Mouse (Mus musculus) lung, adult 2 months (tissue): ENCODE measurements at regions not wholly inside any gene's neighbourhood (a gene's known extent, or its start where the extent isn't known, plus 50 kb on each side); places are given as distances from the start of the nearest gene placed in this dataset.
A peak's percentile ranks its signal among the peaks of the same experiment; 100 is the strongest.

ENCODE experiments used
- DNase-seq: peaks from one replicate; pipeline ENCODE4 v3.0.0; 2022
- H3K4me1 ChIP-seq: fragments of 200-500 bp; 2 replicates; pipeline ENCODE4 v1.6.1; 2011; ENCODE audit warnings: low read length; ENCODE audit not compliant: control insufficient read depth, insufficient read depth
- H3K4me3 ChIP-seq: fragments of 200-500 bp; replicated peaks from 2 replicates; pipeline ENCODE3; 2011; ENCODE audit warnings: low read depth, mild to moderate bottlenecking, control low read depth, low read length; ENCODE audit errors: extremely low read depth
- CTCF ChIP-seq: fragments of 200-500 bp; IDR thresholded peaks from 2 replicates; pipeline ENCODE4 v1.5.1; 2011; ENCODE audit warnings: mild to moderate bottlenecking, low read length, control low read depth; ENCODE audit not compliant: insufficient read depth
- POLR2A ChIP-seq: fragments of 200-500 bp; IDR thresholded peaks from 2 replicates; pipeline ENCODE4 v1.6.1; 2011; ENCODE audit warnings: low read depth, mild to moderate bottlenecking, control low read depth, low read length, borderline replicate concordance; ENCODE audit errors: extremely low read depth
- WGBS: fragments of 180-500 bp; shearing (Covaris S2); methylation state at CpG from one replicate; pipeline ENCODE4 v1.1.7; 2018; 5-methylcytosine and 5-hydroxymethylcytosine counted together

DNA sequence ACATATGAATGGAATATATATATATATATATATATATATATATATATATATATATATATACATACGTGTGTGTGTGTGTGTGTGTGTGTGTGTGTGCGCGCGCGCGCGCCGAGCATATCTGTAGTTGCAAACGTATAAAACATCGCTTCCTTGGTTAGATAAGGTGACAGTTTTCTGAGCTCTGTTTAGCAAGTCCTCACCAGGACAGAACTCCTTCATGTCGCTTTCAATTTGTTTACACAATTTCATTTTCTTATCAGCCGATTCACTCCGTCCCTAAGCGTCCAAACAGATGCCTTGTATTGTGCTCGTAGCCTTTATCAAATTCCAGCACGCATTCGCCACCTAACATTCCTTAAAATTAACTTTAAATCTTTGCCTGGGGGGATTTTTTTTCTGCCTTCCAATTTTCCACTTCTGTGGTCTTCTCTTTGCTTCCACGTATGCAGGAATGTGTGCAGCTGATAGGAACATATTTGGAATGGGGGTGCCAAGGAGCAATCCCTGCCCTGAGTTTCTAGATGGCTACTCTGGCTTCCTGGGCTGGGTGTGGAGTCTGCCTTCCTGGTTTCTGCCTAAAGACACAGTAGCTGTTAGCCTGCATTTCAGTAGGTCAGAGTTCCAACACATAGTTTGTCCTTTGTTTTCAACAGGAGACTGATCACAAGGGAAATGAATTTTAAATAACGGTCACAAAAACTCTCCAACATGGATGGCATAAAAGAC, 575.7 kb downstream of the Robo2 start:
- TF ChIP-seq CTCF (no peak), POLR2A (no peak)
- 42% methylated on average over 19 of the region's 19 CpGs for WGBS
- DNase-seq, result no peak
- Histone ChIP-seq H3K4me3 (no peak overlapping the region), H3K4me1 (no peaks in the 10 kb centered on the region)

DNA sequence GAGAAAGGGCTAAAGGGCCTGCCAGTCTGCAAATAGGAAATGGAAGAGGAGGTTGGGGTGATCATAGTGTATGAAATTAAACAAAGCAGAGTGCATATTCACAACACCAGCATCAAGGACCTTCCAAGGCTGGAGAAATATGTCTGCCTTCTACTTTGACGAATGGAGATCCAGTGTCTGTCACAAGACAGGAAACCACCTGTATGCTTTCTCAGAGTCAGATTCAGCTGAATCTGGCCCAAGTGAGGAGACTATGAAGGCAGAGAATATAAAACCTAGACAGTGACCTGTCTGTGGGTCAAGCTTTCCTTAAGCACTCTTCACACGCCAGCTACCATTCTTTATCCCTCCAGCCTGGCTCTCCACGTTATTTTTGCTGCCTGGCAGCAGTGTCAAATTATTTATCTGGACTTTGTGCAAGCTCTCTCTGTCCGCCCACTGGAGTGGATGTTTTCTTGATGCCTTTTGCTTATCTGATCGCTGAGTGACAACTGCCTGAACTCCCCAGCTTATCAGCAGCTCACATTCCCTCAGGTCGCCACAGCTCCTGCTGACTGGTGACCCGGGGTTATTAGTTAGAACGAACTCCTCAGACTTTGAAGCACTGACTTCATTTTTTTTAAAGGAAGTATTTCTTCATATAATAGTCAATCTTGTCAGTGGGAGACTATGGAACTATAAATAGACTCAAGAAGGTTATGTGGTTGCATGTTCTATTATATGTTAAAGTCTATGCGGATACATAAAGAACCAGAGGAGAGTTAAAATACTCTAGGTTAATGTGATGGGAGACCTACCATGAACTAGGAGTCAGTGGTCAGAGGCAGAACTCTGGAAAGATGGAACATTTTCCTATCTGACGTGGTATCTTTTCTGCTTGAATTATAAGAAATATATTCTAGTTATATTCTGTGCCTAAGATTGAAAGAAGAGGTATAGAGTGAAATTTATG, 590.0 kb downstream of the Robo2 start:
- Histone ChIP-seq H3K4me3 (no peak overlapping the region), H3K4me1 (no peaks in the 10 kb centered on the region)
- DNase-seq, result no peak
- no peak for TF ChIP-seq CTCF
- TF ChIP-seq POLR2A, result no peak
- 40% methylated on average over 10 of the region's 10 CpGs for WGBS

GRCm38 (mm10) chr16:73804572-73804971, 607.1 kb downstream of the Robo2 start:
- 60% methylated on average over 3 of the region's 3 CpGs for WGBS
- DNase-seq, result no peak
- no peak overlapping the region for H3K4me3 ChIP-seq
- no peaks in the 10 kb centered on the region for H3K4me1 ChIP-seq
- TF ChIP-seq CTCF (no peak), POLR2A (no peak)

GRCm38 (mm10) chr16:73796528-73797171, 615.0 kb downstream of the Robo2 start:
- Histone ChIP-seq H3K4me1 (no peaks in the 10 kb centered on the region), H3K4me3 (no peak overlapping the region)
- 56% methylated on average over 6 of the region's 6 CpGs for WGBS
- no peak for DNase-seq
- TF ChIP-seq CTCF (no peak), POLR2A (no peak)

DNA sequence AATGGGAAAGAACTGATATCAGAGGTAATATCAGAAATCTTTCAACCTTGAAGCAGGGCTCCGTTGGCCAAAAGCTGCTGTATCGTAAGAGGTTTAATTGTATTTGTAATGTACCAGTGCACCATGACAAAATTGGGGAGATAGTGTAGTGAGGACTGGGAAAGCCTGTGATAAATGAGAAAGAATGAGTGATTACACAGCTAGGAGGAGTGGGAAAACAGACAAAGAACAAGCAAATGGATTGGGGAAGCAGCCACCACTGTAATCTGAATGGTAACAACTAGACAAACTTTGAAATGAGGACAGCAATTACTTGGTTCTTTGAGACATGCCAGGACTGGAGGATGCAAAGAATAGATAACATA, 626.6 kb downstream of the Robo2 start:
- 87% methylated on average over 2 of the region's 2 CpGs for WGBS
- no peaks in the 10 kb centered on the region for H3K4me1 ChIP-seq
- DNase-seq, result no peak
- TF ChIP-seq POLR2A (no peak), CTCF (no peak)
- H3K4me3 ChIP-seq, result no peak overlapping the region

GRCm38 (mm10) chr16:73784296-73785073, 627.1 kb downstream of the Robo2 start:
- DNase-seq, result no peak
- Histone ChIP-seq H3K4me1 (no peaks in the 10 kb centered on the region), H3K4me3 (no peak overlapping the region)
- TF ChIP-seq POLR2A, result no peak
- WGBS, result 70% methylated on average over 10 of the region's 10 CpGs

- no peak for DNase-seq
- 68% methylated on average over 5 of the region's 5 CpGs for WGBS
- Histone ChIP-seq H3K4me3 (no peak overlapping the region), H3K4me1 (no peaks in the 10 kb centered on the region)
- TF ChIP-seq POLR2A, result no peak
- no peak for TF ChIP-seq CTCF
Measured at GRCm38 (mm10) chr16:73772454-73772853, 639.2 kb downstream of the Robo2 start.

GRCm38 (mm10) chr16:73770440-73770856, 641.2 kb downstream of the Robo2 start:
- TF ChIP-seq CTCF (no peak), POLR2A (no peak)
- peak; percentile 7 for DNase-seq
- H3K4me1 ChIP-seq, result no peaks in the 10 kb centered on the region
- WGBS, result 41% methylated on average over 5 of the region's 5 CpGs
- H3K4me3 ChIP-seq, result no peak overlapping the region

GRCm38 (mm10) chr16:73769729-73770128, 641.9 kb downstream of the Robo2 start:
- no peak for DNase-seq
- no peak for TF ChIP-seq POLR2A
- no peak for TF ChIP-seq CTCF
- H3K4me1 ChIP-seq, result no peaks in the 10 kb centered on the region
- H3K4me3 ChIP-seq, result no peak overlapping the region
- WGBS, result 83% methylated on average over 5 of the region's 5 CpGs
